Mouse (Mus musculus): ENCODE results near the gene Serpinb7. TPM values are rescaled to one million over a fixed set of nuclear protein-coding genes. Genes with fewer than 3 reads are reported as not detected.

Gene Serpinb7
- polyA plus RNA-seq, 1 experiment from 2014 or later = 0.28 TPM

Other genes with a start within 250 kb of the Serpinb7 start
- gene Serpinb3b, start 121.3 kb upstream of the Serpinb7 start, polyA plus RNA-seq (2014; fragmentation: Nextera tagmentation; extraction: Ambion mirVana) = not detected in 2 replicates
- gene Serpinb3c, start 121.3 kb upstream of the Serpinb7 start, polyA plus RNA-seq (2014; fragmentation: Nextera tagmentation; extraction: Ambion mirVana) = not detected in 2 replicates
- not detected in 2 replicates for gene Serpinb11, start 38.5 kb upstream of the Serpinb7 start, polyA plus RNA-seq (2014; fragmentation: Nextera tagmentation; extraction: Ambion mirVana)
- 0.09 and 0.24 TPM in 2 replicates for gene Serpinb2, start 111.8 kb downstream of the Serpinb7 start, polyA plus RNA-seq (2014; fragmentation: Nextera tagmentation; extraction: Ambion mirVana)
- gene Serpinb8, start 190.4 kb downstream of the Serpinb7 start, polyA plus RNA-seq (2014; fragmentation: Nextera tagmentation; extraction: Ambion mirVana) = 0.90 TPM in 1 of 2 replicates, not detected in the other

Data from neural tube, embryonic 14.5 days (tissue).